Mouse (Mus musculus) cerebral cortex, adult 2 months (tissue): Measurements from ENCODE around the gene Cemip2.

ENCODE experiments used
- WGBS: fragments of 180-500 bp; shearing (Covaris S2); methylation state at CpG from one replicate; pipeline ENCODE4 v1.1.7; 2018; 5-methylcytosine and 5-hydroxymethylcytosine counted together

Cemip2 gene

DNA sequence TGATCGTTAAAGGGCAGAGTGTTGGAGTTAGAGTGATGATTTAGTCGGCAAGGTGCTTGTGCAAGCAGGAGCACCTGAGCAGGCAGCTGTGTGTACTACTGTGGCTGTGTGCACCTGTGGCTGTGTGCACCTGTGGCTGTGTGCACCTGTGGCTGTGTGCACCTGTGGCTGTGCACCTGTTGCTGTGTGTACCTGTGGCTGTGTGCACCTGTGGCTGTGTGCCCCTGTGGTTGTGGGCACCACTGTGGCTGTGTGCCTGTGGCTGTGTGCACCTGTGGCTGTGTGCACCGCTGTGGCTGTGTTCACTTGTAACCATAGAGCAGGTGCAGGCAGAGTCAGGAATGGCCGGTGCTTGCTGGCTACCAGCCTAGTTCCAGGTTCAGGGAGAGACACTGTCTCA lies 38.1 kb downstream of the Cemip2 start:
- WGBS, result 93% methylated on average over 4 of the region's 4 CpGs

DNA sequence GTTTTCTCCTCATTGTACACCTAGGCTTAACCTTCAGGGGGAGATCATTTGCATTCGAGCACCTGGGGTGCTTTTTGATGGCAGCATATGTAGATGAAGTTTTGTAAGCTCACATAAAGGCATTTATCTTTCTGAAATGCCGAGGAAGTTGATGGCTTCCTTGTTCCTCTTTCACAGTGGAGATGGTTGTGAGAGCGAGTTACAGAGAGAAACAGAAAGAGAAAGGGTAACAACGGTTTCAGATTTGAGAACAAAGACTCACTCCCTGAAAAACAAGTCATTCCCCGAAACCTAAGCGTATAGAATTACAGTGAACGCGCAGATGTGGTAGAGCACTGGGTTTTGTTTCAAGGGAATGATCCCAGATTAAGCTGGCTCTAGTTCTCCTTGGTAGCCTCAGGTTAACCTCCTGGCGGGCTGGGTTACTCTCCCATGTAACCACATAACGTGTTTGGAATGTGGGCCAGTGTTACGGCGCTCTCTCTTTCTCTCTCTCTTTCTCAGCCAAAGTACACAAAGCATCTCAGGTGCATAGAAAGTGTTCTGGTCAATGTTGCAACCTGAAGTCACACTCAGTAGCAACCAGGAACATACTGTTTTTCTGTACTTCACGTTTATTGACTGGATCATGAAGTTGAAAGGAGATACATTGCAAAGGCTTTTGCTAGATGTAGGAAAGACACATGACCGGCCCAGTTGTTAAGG lies 40.0 kb downstream of the Cemip2 start:
- 92% methylated on average over 14 of the region's 14 CpGs for WGBS

DNA sequence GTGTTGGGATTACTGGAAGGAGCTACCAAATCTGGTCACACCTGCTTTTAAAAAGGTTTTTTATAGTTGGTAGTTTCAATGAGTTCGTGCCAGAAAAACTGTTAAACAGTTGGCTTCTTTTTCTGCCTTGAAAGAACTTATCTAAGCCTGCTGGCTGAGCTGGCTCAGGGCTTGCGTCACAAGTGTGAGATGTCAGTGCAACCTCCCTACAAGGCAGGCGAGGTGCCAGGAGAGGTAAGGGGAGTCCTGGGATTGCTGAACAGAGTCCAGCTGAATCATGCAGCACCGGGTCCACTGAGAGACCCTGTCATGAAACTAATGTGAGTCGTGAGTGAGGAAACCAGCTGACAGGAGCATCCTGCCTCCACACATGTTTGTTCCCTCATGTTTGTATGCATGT lies 41.4 kb downstream of the Cemip2 start:
- WGBS, result 52% methylated on average over 5 of the region's 5 CpGs

DNA sequence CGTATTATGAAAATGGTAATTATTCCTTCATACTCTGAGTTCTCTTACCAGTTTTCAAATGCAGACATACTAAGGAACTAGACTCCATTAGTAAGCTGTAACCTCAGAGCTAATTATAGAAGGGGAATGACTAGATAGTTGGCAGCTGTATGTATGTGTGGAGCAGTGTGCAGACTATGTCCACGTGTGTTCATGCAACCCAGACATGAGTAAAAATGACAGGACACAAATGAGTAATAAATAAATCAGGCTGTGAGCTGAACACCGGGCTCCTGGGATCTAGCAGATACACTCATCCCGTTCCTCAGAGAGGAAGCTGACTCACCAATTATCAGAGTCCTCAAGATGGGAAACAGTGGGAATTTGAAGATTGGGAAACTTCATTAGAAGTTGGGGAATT lies 42.0 kb downstream of the Cemip2 start:
- WGBS, result 65% methylated on average over 4 of the region's 4 CpGs

DNA sequence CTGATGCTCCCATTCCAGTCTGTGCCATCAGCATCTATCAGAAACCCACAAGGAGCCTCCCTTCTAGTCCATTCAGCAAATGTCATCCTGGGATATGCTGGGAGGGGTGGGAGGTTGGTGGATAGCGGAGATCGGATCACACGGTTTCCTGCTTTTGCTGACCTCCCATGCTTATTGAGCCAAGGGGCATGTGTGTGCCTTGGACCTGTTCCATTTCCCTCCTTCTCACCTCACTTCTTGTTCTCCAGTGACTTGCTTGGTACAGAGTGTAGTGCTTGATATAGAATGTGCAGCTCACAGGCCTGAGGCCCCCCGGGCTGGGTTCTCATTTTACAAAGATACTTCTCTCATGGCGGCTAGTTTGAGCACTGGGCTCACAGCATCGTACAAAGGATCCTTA lies 43.7 kb downstream of the Cemip2 start:
- WGBS, result 78% methylated on average over 6 of the region's 6 CpGs

DNA sequence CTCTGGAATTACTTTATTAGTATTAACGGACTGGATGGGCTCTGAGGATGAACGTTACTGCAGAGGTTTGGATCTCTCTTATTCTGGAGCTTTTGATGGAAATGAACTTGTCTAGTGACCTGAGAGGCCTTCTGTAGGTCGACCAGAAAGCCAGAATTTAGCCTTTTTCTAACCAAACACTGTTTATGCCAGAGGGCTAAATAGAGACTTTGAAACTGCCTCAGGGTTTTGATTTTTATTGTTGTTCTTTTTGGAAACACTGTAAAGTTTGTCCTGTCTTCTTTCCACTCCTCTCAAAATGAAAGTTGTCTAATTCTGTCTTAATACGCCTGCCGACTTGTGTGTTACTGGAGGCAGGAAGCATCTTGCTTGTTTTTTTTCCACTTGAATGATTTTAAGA lies 46.0 kb downstream of the Cemip2 start:
- WGBS, result 86% methylated on average over 5 of the region's 5 CpGs

DNA sequence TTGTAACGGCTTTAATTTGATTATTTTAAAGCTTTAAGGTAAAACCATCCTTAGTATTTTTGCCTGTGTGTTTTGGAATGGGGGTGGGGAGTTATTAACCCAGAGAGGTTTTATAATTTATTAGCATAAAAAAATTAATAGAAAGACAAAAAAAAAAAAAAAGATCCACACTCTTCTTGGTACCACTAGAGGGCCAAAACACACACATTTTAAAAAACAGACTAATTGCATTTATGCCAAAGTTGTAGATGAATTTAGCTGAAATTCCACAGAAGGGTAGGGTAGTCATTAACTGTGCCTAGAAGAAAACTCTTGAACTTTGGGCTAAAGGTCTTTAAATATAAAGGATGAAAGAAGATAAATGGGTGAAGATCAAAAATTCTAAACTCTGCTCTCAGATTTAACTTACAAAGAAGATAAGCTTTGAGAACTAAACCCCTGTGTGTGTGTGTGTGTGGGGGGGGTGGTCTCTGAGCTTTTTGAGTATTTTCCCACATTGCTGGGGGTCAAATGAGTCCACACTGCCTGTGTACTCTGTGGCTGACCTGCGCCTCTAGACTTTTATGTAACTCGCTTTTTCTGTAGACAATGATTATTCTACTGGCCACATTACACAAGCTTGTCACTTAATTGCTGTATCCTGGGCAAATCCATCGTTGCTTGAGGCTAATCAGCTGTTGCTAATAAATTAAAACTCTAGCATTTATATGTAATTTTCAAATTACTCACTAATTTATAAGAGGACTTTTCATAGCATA lies 47.2 kb downstream of the Cemip2 start:
- 82% methylated on average over 4 of the region's 4 CpGs for WGBS

DNA sequence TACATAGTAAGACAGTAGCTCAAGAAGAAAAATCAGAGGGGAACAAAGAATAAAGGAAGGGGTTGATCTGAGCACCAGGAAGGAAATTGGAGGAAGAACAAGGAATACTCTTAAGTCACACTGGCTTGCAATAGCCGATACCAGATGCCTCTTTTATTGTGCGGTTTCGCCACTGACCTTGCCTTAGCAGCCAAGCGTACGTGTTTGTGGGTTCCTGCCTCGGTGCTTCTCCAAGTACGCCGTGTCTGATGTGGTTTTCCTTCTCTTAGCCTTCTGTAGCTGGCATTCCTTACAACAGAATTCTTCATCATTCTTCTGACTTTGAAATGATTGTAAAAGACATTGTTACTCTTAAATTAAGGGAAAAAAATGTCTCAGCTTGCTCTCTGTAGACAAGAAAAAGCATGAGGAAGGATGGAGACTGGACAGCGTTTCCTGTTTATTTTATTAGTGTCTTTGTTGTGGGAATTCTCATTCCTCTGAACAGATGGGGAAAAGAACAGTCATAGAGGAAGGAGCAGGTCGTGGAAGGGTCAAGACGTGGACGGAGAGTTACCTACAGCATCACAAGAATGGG lies 55.4 kb downstream of the Cemip2 start:
- 78% methylated on average over 12 of the region's 12 CpGs for WGBS

DNA sequence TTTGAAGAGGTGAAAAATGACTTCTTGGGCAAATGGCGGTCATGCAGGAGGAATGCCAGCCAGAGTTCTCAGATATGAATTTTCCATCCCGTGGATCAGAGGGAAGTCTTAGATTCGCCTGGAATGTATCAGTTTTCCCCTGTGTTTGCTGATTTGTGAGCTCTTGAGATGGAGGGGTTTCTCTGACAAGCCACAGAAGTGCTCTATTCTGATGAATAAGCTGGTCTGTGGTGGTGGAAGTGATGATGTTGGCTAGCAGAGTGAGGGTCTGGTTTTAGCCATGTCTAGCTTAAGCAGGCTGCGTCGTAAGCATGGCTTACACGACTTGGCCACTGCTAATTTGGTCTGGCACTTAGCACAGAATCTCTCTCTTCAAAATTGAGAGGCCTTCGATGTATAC lies 56.8 kb downstream of the Cemip2 start:
- 86% methylated on average over 7 of the region's 7 CpGs for WGBS

DNA sequence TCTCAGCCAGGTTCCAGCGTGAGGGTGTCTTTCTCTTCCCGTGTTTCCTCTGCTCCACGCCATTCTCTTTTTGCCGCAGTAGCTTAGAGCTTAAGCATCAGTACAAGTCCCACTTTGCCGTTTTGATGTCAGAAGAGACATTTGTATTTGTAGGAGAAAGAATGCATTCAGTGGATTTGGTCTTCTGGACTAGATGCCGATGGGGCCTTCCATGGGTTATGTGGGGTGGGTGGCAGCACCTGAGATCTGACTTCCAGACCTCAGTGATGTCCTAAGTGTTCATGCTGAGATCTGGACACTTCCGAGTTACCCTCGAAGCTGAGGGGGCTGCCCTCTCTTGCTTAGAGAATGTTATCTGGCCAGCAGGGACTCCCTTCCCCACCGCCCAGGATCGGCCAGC lies 72.6 kb downstream of the Cemip2 start:
- WGBS, result 92% methylated on average over 10 of the region's 10 CpGs

DNA sequence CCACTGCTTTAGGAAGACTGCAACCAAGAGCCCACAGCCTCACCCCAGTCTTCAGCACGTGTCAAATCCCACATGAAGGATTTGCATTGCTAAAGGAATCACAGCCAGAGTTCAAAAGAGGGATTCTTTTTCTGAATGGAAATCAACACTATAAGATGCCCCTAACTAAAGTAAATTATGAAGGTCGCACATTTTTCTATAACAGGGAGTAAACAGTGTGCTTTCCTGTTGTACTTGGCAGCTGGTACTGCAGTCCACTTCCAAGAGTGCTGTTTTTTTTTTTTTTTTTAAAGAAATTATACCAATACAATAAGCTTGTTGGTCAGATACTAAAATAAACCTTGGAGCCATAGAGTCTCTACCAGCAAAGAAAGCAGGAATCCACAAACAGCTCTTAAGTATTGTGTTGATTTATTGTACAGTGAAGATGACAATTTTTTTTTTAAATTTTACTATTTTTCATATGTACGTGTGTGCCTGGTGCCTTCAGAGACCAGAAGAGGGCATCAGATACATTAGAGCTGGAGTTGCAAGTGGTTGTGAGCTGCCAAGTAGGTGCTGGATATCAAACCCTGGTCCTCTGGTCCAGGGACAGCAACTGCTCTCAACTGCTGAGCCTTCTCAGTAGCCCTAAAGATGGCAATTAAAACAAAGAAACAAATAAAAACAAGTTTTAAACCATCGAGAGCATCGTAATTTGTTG lies 76.5 kb downstream of the Cemip2 start:
- WGBS, result 91% methylated on average over 5 of the region's 5 CpGs

DNA sequence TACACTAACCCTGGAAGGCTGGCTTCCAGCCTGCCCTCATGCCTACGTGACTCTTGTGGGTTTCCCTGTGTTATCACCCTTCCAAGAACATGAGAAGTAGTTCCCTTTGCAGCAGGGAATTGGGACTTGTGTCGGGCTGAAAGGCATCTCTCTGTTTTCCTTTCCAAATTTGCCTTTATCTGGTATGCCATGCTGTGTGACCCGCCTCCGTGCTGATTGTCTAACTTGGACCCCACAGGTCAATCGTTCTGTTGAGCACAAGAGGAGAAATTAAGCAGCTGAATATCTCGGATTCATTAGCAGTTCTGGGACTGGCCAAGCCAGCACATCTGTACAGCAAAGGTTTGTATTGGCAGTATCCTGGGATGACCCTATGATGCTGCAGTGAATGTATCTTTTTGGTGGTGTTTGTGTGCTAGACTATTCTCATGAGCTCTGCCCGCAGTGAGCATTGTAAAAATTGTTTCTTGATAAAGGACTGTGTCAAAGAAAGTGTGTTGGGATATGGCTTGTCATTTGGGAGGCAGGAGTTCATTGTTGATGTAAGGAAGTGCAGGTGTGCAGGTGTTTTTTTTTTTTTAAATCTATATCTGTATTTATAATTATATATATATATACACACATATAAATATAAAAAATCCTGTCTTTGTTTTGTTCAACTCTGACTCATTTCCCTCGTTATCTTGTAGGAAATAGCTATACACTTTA lies 77.4 kb downstream of the Cemip2 start:
- 90% methylated on average over 8 of the region's 8 CpGs for WGBS

DNA sequence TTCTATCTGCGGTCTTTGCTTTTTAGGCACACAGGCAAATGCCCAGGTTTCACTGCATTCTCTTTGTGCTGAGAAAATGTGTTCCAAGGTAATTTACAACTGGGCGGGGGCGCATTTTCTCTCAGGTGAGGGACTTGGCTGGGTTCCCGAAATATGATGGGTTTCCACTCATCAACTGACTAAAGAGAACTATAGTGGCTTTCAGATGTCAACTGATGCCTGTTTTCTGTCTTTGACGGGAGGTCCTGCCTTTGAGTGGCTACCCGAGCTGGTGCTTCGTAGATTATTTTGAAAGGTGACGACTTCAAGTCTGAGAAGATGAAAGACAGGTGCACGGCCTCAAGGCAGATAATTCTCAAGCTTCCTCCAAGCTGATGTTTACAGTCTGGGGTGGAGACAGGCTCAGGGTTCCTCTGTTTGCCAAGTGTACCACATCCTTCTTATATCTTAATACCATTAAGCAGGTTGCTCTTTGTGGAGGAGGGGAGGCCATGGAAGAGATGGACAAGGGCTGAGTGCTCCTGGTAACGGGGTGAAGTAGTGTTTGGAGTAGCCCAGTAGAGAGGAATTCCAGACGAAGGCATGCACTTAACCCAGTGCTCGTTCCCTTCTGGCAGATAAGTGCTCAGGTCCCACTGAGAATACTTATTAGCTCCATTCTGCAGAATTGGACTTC lies 80.8 kb downstream of the Cemip2 start:
- 92% methylated on average over 12 of the region's 12 CpGs for WGBS

DNA sequence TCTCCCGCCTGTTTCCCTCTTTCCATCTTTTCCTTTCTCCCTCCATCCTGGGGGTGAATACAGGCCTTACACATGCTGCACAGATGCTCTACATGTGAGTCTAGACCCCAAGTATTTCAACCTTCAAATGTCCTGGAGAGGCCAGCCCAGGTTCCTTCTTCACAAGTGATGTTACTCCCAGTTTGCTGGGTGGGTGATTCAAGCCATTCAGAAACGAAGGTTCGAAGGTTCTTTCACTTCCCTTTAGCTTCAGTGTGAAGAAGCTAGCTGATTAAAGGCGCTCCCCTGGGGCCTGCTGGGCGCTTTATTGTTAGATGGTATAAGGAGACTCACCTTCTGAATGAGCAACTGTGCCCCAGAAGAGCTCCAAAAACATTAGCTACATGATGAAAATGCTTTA lies 82.0 kb downstream of the Cemip2 start:
- WGBS, result 80% methylated on average over 5 of the region's 5 CpGs

DNA sequence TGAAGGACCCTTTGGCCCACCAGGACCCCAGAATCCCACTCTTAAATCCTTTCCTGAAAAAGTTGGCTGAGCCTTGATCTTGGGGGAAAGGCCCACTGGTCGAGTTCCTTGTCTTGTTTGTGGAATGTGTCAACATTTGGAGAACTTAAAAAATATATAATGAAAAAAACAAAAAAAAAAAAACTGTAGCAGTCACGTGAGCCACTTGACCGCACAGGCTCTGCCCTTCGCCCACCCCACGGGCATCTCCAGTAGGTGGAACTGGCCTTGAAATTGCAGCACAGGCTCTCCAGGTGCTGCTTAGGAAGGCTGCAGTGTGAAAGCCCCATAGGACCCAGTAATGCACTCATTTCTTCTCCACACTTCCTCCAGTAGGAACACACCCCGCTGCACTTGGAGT lies 82.8 kb downstream of the Cemip2 start:
- WGBS, result 92% methylated on average over 6 of the region's 6 CpGs

DNA sequence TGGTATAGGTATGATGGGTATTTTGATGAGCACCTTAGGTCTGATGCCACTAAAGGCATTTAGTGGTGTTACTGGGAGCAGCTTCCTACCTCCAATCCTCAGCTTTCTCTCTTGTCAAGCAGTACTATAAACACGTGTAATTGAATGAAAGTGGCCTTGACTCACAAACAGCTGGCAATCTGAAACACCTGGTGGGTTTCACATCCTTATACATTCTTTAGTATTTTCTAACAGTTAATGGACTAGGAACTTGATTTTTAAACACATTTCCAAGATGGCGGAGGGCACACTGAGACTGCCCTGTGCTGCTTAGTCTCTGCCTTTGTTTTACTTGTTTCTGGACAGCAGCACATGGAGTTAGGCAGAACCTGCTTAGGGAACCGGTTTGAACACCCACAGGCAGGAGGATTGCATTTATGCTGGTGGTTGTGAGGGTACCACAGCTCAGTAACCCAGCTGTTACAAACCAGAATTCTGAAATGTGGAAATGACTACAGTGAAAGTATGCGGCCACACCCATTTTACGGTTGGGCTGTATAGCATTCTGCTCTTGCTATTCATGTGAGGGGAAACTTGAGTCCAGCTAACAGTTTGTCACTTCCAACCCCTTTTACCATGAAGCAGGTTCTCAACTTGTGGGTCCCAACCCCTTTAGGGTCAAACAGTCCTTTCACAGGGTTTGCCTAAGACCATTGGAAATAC lies 84.3 kb downstream of the Cemip2 start:
- WGBS, result 92% methylated on average over 5 of the region's 5 CpGs

DNA sequence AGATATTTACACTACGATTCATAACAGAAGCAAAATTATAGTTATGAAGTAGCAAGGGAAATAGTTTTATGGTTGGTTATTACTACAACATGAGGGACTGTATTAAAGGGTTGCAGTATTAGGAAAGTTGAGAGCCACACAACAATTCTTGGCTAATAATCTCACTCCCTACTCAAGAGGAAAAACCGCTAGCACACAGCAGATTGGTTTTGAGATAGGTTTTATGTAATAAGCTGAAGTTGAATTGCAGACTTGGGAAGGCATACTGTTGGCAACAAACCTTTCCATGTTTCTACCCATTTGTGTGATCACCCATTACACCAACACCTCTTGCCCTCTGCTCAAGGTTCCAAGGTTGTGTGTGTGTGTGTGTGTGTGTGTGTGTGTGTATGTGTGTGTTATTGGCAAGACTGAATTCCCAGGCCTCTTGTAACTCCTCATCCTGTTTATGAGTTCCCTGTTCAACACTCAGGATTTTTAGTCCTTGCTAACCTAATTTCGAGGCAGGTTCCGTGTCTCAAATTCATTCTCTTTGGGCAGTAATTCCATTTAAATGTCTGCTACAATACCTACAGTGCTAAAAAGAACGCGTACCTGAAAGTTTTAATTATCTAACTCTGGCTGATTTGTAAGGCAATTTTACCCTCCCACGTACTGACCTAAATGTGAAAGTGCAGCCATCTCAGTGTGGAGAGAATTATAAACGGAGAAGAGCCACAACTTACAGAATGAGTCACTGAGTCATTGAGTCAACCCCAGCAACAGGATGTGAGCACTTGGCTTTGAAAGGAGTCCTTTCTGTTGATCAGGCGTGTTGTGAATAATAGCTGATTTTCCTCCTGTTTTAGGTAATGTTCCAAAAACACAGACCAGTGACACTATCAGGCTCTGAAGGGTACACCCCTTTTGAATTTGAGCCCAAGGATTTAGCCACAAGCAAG lies 85.1 kb downstream of the Cemip2 start:
- WGBS, result 73% methylated on average over 9 of the region's 9 CpGs

DNA sequence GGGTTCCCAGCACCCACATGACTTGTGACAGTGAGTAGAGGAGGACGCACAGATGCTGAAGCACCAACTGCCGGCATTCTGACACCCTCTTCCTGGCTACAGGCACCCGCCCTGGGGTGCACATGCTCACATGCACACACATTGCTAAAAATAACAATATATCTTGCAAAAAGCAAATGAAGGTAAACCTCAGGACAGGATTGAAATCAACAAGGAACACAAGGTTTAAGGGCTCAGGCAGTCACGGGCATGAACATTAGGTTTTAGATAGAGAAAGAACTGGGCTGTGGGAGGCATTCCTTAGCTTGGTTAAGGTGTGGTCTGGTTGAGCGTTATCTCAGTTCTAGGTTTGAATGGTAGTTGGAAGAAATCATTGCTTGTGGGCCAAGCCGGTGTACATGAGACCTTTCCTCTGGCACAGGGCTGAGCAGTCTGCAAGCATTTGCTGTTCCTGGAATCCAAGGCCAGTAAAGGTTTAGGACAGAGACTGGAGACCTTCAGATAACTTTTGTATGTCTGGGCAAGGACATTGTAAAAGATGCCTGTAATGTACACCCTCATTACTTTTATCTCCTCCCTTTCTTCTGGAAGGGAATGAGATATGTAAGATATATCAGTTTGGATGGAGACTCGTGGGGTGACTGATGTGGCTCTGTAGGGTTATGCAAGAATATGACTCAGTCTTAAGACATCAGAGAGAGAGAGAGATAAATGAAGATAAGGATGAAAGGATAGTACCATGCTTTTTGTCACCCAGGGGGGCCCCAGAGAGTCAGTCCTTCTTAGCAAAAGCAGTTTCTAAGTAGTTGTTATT lies 87.3 kb downstream of the Cemip2 start:
- WGBS, result 78% methylated on average over 7 of the region's 7 CpGs

DNA sequence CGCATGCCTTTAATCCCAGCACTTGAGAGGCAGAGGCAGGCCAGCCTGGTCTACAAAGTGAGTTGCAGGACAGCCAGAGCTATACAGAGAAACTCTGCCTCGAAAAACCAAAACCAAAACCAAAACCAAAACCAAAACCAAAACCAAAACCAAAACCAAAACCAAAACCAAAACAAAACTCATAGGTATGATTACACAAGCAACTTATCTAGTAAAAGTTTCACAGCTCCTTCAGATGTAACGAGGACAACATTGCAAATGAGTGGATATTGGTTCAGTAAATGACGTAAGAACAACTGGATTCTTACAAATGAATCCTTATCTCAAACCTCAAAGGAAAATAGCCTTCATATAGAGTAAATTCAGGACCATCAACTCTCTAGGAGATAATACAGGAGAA lies 88.6 kb downstream of the Cemip2 start:
- WGBS, result 97% methylated on average over 4 of the region's 4 CpGs
